Mouse (Mus musculus): ENCODE results near the gene Tsga10.
"Not testable (repeated sequence)": the region's sequence is repeated elsewhere in the genome, so short reads cannot be mapped to it uniquely, and the experiment has no call there.

Gene Tsga10

DNA sequence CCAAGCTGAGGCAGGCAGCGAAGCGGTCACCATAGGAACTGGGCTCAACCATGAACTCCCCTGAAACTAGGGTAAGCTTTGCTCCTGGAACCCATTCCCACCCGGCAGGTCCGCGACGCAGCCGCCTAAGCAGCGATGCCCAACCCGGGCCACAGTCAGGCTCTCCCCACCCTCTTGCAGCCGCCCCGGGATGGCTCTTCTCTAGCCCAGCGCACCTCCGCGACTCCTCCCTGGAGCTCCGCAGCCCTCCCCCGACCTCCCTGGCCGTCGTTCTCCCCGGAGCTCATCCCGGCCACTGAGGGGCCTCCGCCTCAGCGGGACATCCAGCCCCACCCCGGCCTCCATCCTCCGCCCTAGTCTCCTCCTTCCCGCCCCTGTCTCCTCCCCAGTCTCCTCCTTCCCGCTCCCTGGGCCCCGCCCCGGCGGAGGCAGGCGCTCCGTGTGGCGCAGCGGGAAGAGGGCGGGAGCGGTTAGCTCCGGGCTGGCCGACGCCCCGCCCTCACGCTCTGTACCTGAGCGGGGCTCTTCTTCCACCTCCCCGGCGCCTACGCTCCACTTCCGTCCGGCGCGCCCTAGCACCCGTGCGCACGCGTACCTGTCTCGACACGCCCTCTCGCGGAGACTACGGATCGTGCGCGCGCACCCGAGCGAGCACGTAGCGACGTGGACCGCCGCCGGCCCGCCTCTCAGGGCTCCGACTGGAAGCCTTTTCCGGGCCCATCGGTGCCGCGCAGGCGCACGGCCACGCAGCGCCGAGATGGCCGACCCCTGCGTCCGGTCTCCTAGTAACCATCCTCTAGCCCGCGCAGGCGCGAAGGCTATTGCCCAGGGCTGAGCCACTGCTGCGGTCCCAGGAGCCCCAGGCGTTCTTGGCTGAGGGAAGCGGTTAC, 1.5 kb downstream of the Tsga10 start:
- DNase-seq (ENCODE audit: low spot score) = peak; percentile 100

DNA sequence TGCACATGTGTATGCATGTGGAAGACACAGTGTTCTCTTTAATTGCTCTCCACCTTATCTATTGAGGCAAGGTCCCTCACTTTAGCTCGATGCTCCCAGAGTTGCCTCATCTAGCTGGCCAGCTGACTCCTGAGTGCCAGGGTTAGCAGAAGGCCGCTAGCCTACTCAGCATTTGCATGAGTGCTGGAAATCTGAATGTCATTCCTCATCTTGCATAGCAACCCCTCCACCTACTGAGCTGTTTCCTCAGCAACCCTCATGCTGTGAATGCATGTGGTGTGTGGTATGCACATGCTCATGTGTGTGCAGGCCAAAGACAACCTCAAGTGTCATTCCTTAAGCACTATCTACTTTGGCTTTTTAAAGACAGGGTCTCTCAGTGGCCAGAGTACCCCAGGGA, 15.5 kb downstream of the Tsga10 start:
- no peak for DNase-seq (ENCODE audit: low spot score)

DNA sequence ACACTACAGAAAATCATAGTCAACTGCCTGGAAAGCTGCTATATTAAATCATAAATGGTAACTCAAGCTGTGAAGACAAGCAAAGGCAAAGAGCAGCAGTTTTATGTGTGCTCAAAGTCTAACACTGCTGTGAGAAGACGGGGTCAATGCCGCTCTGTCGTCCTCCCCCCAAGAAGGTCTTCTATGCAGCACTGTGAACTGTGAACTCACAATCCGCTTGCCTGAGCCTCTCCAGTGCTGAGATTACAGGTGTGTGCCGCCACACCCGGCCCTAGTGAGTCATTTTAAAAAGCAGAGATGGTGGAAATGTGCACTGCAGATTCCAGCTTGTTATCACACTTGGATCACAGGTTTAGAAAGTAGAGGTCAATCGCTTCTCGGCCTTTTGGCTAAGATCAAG, 19.4 kb downstream of the Tsga10 start:
- no peak for DNase-seq (ENCODE audit: low spot score)

DNA sequence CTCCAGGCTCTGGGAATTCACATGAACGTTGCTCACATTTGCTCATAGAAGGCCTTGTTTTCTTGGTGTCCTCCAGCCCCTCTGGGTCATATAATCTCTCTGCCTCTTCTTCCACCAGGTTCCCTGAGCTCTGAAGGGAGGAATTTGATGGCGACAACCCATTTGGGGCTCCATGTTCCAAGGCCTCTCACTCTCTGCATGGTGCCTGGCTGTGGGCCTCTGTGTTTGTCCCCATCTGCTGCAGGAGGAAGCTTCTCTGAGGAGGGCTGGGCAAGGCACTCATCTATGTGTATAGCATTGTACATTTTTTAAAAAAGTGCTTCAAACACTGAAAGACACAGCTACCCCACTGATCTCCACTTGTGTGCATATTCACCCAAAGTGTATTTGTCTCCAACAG, 34.5 kb downstream of the Tsga10 start:
- DNase-seq (ENCODE audit: low spot score) = no peak

DNA sequence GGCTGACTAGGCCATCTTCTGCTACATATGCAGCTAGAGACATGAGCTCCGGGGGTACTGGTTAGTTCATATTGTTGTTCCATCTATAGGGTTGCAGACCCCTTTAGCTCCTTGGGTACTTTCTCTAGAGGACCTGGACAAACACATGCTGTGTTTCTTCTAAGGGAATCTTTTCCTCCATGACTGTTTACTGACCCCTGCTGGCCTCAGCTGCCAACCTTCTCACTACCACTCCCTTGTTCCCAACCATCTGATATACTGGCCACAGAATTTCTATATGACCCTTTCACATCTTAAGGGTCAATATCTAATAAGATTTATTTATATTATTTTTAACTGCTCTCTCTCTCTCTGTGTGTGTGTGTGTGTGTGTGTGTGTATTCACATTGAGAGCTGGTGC, 63.9 kb downstream of the Tsga10 start:
- not testable (repeated sequence) for DNase-seq (ENCODE audit: low spot score)

DNA sequence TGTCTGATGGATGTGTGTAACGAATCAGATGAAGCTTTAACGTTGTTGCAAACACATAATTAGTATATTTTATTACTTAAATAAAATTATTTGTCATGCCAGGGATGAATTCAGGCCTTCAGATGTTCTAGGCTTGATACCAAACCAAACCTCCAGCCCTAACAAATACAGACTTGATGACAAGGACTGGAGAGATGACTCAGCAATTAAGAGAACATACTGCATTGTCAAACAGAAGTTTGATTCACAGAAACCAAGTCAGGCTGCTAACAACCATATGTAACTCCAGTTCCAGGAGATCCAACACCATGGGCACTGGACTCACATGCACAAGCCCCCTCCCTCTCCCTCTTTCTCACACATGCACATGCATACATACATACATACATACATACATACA, 65.9 kb downstream of the Tsga10 start:
- no peak for DNase-seq (ENCODE audit: low spot score)

DNA sequence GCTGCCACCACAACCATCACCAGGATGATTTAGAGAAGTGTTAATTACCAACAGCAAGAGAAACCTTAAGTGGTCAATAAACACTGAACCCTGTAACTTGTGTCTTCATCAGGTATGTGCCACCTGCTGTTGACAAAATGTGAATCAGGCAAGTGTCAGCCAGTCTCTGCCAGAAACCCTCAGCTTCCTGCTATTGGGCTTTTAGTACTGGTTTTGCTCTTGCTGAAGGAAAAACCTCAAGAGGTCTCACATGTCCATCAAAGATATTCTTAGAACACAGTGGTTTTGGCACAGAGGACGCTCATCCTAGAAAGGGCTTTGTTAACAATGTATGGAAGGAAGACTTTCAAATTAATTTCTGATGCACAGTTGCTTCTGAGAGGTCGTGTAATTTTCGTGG, 66.7 kb downstream of the Tsga10 start:
- DNase-seq (ENCODE audit: low spot score) = no peak

DNA sequence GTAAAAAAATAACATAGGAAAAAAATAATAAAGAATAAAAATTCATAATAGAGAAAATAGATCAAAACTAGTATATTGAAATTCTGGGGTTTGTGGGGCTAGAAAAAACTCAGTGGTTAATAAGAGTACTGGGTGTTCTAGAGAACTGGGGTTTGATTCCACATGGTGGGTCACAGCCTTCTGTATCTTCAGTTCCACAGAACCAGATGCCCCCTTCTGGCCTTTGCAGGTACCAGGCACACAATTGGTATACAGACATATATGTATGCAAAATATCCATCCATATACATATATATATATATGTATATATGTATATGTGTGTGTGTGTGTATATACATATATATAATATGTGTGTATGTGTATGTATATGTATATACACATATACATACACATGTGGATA, 106.8 kb downstream of the Tsga10 start:
- DNase-seq (ENCODE audit: low spot score) = no peak

DNA sequence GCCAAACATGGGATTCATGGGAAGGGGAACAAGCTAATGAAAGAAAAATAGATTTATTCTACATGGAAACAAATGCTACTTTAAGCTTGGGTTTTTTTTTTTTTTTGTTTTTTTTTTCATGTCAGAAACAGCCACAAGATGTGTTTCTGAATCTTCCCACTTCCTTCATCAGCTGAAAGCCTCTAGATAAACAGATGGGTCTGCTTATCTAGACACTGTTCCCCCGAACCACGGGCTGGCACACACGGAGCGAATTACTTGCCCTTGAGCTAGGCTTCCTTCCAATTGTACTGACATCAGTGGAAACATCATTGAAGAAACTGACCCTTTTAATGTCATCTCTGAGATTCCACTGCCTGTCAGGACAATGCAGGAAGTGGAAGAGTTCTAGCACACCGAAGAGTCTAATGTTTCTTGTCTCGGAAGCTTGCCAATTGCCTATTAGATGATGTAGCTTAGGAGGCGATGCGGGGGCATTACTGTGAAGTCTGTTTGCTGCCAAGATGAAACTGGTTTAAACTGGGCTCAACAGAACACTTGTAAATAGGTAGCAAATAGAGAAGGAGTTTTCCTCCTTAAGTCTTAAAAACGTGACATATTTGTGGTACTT, 121.5 kb downstream of the Tsga10 start:
- no peak for DNase-seq (ENCODE audit: low spot score)

DNA sequence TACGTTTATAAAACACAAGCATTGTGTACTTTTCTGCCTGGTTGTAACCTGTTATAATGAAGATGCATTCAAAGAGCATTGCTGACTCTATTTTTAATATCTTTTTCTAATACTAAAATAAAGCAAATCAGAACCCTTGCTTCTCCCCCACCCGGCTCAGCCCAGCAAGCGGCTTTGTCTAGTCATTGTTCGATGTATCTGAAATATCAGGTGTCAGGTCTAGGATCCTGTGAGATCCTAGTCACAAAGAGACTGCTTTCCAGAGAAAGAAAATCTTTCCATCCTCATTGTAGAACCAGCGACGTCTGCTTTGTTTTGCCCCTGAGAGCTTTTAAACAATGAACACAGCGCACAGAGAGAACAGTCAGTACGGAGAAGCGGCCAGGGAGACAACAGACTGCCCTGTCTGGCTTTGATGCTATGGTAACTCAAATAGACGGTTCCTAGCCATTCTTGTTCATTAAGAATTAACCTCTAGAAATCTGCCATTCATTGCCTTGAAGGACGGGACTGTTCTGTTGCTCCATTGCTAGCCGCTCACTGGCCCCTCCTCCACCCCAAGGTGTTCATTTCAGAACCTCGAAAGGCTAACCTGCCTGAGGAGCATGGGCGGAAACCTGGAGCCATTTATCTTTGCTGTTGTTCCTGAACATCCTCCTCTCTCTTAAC, 123.5 kb downstream of the Tsga10 start:
- DNase-seq (ENCODE audit: low spot score) = no peak

DNA sequence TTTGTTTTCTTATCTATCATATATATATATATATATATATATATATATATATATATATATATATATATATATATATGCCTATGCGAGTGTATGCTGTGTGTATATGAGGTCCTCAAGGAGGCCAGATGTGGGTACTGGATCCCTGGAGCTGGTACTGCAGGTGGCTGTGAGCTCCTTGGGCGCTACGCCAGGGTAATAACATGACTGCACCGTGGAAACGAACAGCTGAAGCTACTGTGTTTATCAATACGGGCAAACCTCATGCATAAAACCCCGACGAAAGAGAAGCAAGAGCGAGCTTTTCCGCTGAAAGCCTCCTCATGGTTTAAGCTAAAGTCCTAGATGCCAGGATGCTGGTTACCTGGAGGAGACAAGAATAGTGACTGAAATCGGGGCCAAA, 124.1 kb downstream of the Tsga10 start:
- no peak for DNase-seq (ENCODE audit: low spot score)

DNA sequence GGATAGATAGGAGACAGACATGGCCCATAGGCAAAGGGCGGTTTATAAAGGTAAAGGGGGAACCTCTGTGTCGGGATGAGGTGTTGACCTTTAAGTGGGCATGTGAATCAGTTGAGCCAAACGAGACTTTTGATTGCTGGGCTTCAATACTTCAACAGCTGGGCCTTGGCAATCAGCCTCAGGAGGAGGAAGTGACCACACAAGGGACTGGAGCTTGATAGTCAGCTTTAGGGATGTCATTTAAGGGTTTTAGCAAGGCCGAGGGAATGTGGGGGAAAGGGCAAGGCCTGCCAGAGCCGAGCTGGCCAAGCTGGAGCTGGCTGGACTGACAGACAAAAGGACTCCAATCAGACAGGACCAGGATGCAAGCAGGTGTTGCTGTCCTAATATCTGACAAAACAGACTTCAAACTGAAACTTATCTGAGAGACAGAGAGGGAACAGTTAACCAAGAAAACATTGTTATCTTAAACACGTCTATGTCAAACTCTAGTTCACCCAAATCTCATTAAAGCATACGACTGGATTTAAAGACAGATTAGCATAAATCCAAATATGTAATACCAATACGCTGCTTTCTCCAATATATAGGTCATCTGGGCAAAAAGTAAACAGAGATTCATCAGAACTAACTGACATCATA, 125.9 kb downstream of the Tsga10 start:
- no peak for DNase-seq (ENCODE audit: low spot score)

DNA sequence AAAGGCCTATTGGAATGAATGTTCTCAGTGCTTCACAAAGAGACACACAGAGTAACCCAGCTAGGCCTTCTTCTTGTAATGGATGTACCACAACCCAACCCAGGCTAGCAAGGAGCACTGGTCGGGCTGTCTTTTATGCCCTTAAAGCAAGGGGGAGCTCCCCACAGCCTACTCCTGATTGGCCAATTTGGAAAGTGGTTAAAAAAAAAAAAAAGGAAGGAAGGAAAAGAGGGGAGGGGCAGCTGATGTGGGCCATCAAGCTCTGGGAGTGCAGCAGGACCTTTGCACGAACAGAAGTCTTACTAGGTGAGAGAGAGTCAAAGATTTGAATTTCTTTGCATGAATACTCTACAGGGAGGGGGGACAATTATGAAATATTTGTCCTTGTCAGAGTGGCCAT, 127.3 kb downstream of the Tsga10 start:
- no peak for DNase-seq (ENCODE audit: low spot score)

DNA sequence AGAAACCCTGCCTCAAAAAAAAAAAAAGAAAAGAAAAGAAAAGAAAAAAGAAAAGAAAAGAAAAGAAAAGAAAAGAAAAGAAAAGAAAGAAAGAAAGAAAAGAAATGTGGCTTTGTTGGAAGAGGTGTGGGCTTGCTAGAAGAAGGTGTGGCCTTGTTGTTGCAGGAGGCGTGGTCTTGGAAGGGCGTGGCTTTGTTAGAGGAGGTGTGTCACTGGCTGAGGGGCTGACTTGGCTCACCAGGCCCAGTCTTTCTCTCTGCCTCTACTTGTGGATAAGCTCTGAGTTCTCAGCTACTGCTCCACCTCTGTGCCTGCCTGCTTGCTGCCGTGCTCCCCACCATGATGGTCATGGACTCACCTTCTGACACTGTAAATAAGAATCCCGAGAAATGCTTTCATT, 129.2 kb downstream of the Tsga10 start:
- no peak for DNase-seq (ENCODE audit: low spot score)

DNA sequence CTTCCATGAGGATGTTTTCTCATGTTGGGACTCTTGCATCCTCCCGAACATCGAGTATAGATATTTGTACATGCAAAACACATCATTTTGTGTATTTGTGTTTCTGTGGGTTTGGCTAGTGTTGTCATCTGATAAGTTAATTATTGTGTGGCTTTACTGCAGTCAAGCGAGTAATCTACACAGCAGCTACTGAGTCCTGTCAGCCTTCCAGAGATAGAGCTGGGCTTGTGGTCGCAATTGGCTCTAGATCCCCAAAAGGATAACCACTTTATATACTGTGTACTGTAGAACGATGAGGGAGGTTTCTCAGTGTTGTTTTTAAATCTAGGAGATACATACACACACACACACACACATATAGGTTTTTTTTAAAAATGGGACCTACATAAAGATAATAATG, 130.3 kb downstream of the Tsga10 start:
- DNase-seq (ENCODE audit: low spot score) = no peak

DNA sequence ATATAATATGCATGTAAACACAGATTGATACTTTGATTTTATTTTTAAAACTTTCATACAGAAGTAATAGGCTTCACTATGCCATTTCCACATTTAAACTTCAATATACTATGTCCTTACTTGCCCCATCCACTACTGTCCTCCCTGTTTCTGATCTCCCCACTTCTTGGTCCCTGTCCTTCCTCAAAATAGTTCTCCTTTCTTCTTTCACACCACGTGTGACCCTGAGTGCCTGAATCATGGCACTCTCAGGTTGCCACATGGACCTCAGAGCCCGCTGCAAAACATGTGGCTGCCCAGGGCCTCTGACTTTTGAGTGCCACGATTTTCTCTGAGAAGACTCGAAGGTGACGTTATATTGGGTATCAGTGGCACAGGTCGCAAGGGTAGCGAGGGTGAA, 131.4 kb downstream of the Tsga10 start:
- no peak for DNase-seq (ENCODE audit: low spot score)

DNA sequence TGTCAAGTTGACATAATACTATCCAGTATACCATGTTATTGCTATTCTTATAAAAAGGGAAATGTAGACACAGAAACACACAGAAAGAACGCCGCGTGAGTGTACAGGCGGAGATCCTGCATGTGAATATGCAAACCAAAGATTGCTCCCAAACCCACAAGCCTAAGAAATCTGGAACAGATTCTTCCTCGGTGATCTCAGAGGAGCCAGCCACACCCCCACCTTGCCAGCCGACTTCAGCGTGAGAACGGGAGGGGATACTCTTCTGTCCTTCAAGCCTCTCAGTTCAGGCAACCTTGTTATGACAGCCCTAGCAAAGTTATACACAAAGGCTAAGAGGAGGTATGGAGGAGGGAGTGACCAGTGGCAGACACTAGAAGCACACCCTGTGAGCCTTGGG, 136.9 kb downstream of the Tsga10 start:
- no peak for DNase-seq (ENCODE audit: low spot score)

DNA sequence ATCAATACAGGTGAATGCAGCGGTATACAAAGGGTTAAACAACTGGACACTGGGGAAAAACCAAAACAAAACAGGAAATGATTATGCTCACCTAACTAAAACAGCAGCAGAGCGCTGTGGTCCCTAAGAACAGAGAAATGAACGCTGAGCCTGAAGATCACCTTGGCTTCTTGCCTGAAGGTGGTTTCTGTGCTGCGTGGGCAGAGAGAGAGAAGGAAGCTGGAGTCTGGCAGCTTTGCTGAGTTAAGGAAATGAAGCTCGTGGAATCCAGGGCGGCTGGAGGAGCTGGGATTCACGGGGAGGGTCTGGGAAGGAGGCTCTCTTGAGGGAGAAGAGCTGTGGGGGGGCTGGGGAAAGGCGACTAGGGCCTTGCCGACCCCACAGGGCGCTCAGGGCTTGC, 138.2 kb downstream of the Tsga10 start:
- no peak for DNase-seq (ENCODE audit: low spot score)

DNA sequence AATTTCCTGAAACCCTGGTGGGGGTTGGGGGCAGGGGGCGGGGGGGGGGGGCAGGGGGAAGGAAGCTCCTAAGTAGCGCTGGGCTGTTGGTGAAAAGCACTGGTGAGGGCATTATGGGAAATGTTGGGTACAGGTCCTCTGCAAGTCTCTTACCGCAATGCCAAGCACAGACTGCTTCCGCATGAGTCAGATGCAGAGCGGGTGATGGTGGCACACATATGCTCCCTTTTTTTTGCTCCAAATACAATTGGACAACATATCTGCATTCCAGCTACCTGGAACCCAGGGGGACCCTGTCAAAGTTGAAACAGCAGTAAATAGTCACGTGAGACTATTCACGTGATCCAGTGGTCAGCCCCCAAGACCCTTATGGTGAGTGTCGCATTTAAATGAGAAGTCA, 139.0 kb downstream of the Tsga10 start:
- DNase-seq (ENCODE audit: low spot score) = no peak

DNA sequence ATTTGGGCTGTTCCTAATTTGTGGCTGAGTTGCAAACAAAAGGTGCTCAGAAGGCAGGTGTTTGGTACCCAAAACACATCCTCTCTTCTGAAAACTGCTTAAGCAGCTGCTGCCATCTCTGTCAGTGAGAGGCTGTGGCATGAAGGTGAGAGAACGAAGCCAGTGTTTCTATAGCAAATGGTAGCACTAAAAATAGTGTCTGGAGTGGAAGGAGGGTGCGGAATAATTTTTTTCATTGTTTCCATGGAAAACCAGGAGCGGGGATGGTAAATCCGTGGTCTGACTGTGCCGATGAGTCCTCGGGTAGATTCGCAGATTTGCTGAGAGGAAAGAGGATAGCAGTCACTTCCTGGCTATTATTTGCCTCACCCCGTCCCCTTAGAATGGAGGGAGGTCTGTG, 139.8 kb downstream of the Tsga10 start:
- no peak for DNase-seq (ENCODE audit: low spot score)

DNA sequence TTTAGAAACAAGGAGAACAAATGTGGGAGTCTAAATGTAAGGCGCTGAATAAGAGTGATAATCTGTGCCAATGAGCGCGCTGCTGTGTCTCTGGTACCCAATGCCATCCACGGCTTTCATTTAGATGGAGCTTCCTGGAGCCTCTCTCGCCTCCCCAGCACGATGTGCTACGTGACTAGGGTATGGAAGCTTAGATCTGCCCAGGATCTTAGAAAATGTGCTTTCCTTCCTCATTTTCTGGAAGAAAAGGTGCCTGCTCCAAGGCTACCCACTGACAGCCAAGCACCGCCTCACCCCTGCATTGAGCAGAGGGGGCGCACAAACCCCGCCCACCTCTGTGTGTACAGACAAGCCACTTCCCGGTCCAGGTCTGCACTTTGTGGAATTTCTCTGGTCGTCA, 140.3 kb downstream of the Tsga10 start:
- DNase-seq (ENCODE audit: low spot score) = no peak

DNA sequence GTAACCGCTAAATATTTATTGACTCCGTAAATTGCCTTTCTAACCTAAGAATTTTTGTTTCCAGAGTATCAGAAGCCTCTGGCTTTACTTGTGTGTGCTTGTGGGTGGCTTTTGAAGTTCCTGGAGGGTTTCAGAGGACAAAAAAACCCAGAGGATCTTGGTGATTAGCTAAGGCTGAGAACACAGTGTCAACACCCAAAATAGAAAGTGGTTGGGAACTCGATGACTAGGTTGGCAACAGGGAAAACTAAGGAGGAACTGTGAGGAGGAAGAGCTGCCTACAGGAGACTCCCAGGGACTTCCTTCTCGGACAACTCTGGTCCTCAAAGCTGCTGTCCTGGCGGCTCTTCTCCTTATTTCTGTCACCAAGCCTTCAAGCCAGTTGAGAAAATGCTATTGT, 145.1 kb downstream of the Tsga10 start:
- DNase-seq (ENCODE audit: low spot score) = no peak
